Mouse (Mus musculus): ENCODE measurements around the gene Sftpa1.

Gene Sftpa1

DNA sequence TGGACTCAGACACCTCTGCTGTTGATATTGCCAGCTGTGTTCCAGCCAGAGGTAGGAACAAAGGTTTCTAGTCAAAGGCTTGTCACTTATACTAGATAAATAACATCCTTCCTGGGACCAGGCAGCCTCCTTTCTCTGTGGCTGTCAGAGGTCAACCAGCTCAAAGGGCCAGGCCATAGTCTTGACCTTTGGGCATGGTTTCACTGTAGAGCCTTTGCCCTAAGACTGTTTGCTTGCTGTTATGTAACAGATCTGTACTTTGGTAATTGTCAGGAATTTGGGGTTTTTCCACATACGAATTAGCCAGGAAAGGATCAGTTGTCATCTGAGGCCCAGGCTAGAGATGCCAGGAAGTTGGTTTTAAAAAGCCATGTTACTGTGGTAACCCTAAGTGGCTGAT, 29.2 kb downstream of the Sftpa1 start:
- DNase-seq (ENCODE audit: low spot score): no peak

- peak; percentile 9 for DNase-seq (ENCODE audit: low spot score)
Measured at GRCm38 (mm10) chr14:41162663-41163062, 31.1 kb downstream of the Sftpa1 start.

DNA sequence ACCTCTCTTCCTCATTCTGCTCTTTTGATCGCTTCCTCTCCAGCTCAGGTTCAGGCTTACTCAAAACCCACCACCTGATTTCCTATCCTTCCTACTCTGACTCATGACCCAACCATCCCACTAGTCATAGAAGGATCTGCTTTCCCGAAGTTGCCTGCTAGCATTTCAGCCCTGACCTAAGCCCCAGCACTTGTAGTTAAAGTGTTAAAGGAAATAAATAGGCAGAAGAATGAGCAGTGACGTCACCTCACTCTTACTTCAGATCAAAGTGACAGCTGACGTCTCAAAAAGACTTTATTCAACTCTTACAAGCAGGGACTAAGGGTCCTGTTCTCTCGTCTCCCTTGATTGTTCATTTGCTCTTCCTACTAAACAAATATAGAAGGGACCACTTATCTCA, 35.7 kb downstream of the Sftpa1 start:
- DNase-seq (ENCODE audit: low spot score): no peak

DNA sequence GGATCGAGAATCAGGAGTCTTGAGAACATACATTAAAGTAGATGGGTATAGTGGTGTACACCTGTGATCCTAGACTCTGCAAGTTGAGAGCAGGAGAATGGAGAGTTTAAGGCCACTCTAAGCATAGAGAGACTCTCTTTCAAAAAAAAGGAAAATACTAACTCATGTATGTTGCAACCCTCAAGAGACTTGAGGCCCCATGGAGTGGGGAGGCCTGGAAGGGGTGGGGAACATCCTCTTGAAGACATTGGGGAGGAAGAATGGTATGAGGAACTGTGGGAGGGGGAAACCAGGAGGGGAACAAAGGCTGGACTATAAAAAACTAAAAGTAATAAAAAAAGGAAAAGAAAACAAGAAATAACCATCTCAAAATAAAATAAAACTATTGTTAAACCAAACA, 37.0 kb downstream of the Sftpa1 start:
- DNase-seq (ENCODE audit: low spot score): no peak

GRCm38 (mm10) chr14:41170514-41170913, 38.9 kb downstream of the Sftpa1 start:
- DNase-seq (ENCODE audit: low spot score): no peak

- DNase-seq (ENCODE audit: low spot score): no peak
Measured at GRCm38 (mm10) chr14:41174802-41175201, 43.2 kb downstream of the Sftpa1 start.

DNA sequence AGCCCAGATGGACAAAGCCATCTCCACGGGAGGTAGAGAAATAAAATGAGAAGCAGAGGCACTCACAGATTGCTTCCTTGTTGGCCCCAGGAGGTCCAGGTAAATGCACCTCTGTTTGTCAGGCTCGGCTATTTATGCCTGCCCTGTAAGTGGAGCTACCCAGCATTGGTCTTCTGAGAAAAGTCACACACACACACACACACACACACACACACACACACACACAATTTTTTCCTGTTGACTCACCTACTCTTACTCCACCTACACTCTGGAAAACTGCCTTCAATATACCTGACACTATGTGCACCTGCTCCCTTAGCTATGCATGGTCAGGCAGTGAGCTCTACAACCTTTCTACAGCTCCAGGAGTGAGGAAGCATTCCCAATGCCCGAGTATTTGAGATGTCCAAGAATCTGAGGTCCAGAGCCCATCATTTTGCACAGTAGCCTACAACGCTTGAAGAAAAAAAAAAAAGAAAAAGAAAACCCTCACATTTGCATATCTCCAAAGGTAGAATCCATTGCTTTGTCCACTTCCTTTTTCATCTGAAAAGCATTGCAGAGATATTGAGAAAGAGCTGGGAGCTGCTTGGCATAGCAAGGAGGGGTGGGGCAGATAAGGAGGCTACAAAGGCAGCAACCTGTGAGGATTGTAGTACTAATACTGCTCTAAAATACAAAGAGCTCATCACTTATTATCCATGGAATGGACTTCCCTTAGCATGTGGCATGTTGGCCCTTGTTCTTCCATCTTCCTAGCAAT, 53.7 kb downstream of the Sftpa1 start, which contains the start of gene Sftpd:
TSS of gene Sftpd (minus strand) at position 91 of the 763 bp plus-strand sequence.
- no peak for DNase-seq (ENCODE audit: low spot score)

Data from left cerebral cortex, adult 11 months (tissue).